Mouse (Mus musculus) erythroid progenitor cell, adult 5-6 weeks (primary cell): ENCODE data around the gene Dennd5b. TPM values are rescaled to one million over a fixed set of nuclear protein-coding genes. Genes with fewer than 3 reads are reported as not detected.
"Not testable (repeated sequence)": the region's sequence is repeated elsewhere in the genome, so short reads cannot be mapped to it uniquely, and the experiment has no call there.

Experiments
- ATAC-seq: replicated peaks from 2 replicates; pipeline ENCODE4 v1.8.0; 2016; ENCODE audit warnings: moderate number of reproducible peaks, mild to moderate bottlenecking, moderate TSS enrichment, inconsistent platforms; ENCODE audit not compliant: poor library complexity, low FRiP score, severe bottlenecking
- total RNA-seq, 2 experiments: library from RNA; stranded (forward) in 1 of 2; stranded (reverse) in 1 of 2; fragments of 150-400 nt in 1 of 2; fragments of 186-747, 209-891 nt in 1 of 2; gene quantifications; 2 replicates each; pipeline versions ENCODE4 v1.2.3 to v1.2.4; 2015 to 2017; ENCODE audit warnings: low replicate concordance in 2 of 2

Gene Dennd5b
- total RNA-seq, 2 experiments from 2014 or later: 0.91 to 2.5 TPM

DNA sequence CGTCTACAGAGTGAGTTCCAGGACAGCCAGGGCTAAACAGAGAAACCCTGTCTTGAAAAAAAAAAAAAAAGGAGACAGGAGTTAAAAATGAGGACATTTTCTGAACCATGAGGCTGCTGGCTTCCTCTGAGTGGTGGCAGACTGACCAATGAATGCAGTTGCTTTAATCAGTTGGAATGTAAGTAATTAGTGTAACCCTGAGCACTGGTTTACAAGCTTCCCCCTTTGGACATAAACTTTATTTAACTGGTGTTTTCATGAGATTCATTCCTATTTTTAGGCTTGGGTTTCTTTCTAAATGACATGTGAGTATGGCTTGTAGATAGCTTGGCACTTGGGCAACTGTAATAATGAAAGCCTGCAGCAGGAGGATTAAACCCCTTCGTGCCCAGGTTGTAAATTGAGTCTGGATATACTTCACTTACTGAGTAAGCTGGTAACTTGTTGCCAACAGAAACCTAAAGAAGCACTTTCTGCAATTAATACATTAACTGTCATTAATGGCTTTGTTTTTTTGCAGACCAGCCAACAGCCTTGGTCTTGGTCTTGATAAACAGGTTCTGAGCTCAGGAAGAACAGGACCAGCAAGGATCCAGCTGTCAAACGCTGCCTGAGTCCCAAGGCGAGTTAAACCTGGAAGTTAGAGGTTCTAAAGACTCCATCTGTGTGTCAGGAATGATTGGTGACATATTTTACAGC, 141.8 kb downstream of the Dennd5b start:
- no peak for ATAC-seq

DNA sequence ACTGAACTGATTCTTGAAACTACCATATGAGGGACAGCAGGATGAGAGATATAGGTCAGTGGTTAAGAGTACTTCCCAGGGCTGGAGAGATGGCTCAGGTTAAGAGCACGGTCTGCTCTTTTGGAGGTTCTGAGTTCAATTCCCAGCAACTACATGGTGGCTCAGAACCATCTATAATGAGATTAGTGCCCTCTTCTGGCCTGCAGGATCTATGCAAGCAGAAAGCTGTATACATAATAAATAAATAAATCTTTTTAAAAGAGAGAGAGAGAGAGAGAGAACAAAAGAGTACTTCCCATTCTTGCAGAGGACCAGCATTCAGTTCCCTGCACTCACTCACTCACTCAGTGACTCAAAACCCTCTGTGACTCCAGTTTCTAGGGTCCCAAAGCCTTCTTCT, 142.8 kb downstream of the Dennd5b start:
- ATAC-seq: no peak

DNA sequence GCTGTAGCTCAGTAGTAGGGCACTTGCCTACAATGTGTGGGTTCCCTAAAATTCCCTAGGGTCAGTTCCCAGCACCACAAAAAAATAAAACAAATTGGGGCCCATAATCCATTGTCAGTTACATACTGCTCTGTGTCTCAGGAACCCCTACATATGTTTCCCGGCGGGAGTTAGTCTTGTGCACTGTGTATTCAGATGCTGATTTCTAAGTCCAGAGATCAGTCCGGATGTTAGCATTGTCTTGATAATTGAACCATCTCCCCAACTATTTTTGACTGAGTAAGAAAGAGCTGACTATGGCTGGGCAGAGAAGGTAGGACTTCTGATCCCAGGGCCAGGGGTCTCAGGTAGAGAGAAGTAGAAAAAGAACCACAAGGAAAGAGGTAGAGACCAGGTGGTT, 144.4 kb downstream of the Dennd5b start:
- no peak for ATAC-seq

DNA sequence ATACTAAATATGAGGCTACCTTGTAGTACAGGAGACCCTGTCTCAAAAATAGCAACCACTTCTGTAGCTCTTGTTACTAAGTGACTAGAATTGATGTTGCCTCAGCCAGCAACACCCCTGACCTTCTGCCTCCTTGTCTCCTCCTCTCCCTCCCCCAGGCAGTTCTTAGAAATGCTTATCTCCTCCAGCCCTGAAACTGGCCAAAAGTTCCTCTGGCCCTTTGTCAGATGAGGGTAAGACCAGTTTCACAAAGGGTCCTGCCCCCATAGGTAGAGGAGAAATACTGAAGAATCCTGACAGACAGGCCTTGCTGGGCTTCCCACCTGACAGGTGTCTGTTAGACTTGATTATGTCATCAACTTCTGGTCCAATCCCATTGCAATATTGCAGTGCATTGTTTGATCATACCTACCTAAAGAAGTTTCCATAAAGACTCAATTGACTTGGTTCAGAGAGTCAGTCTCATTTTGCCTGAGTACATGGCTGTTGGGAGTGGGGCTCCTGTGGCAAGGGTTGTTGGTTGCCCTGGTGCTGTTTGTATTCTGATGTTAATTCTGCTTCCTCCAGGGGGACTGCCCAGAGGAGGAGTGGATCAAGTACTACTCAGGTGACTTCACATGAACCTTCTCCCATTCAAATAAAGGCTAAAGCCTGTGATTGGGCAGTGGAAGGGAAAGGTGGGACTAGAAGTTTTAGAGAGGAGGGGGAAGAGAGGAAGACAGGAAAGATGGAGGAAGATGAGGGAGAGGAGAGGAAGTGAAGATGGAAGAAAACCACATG, 145.6 kb downstream of the Dennd5b start:
- ATAC-seq: no peak

DNA sequence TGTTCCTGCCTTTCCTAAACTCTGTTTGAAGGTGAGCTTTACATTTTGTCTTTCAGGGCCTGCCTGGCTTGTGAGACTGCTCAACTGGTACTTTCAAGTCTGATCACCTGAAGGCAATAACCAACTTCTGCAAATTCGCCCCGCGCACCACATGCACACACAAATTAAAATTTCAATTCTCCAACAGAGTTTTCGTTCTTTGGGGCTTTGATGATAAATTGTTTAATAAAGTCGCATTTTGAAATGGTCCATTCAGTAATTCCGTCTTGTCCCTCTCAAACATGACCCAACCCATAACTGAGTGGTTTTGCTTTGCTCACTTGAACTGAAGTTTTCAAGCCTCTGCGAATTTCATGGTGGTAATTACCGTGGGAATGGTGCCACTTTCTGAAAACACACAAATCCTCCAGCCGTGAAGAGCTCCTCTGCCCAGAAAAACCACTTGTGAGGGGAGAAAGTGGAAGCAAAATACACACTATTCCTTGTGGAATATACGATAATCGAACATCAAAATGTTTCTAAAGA, 154.5 kb downstream of the Dennd5b start:
- ATAC-seq: no peak

DNA sequence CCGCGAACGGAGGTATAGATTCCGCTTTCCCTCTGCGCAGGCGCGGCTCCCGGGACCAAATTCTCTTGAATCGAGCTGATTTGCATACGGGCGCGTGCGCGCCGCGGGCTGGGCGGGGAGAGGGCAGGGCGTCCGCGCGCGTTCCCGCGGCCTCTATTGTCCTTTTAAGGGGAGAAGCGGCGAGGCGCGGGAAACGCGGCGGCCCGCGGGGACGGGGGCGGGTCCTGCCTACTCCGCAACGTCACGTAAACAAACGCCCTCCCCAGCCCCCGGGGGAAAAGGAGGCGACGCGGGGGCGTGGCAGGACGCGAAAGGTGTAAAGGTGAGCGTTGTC, 155.1 kb downstream of the Dennd5b start, which contains the start of gene Sinhcaf:
Gene Sinhcaf (minus strand): TSS at position 59 of the 334 bp plus-strand sequence.
- ATAC-seq: peak; percentile 80

DNA sequence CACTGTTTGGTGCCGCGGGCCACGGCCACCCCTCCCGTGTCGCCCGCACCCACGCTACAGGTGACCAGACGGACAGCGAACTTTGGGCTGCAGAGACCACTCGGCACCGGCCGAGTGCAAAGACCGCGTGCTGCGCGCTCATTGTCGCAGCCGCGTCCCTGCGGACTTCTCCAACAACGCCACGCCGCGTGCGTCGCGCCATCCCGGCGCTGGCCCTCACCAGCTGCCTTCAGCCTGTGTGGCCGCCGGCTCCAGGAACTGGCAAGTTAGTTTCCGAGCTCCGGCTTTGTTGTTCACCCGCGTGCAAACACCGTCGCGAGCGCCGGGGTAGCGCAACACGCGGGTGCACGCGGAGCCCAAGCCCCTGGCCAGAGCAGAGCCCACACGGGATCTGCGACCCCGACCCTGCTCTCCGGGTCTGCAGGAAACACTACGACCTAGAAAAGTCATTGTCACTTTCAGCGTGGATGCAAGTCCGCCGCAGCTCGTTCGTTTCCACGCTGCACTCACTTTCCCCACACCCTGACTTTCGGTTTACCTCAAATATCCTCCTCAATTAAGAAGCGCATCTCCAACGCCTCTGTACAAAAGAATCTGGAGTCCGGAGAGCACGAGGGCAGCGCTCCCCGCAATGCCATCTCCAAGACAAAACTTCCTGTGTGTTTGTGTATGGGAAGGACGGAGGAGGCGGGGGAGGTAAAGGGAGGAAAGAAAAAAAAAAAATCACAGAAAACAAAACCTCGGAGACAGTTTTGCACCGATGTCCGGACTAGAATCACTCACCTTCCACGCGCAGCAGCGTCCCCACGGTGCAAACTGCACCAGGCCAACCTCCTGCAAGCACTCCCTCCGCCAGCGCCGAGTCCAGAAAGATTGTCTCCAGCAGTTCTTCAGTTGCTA, 155.7 kb downstream of the Dennd5b start:
- peak; percentile 28 for ATAC-seq

DNA sequence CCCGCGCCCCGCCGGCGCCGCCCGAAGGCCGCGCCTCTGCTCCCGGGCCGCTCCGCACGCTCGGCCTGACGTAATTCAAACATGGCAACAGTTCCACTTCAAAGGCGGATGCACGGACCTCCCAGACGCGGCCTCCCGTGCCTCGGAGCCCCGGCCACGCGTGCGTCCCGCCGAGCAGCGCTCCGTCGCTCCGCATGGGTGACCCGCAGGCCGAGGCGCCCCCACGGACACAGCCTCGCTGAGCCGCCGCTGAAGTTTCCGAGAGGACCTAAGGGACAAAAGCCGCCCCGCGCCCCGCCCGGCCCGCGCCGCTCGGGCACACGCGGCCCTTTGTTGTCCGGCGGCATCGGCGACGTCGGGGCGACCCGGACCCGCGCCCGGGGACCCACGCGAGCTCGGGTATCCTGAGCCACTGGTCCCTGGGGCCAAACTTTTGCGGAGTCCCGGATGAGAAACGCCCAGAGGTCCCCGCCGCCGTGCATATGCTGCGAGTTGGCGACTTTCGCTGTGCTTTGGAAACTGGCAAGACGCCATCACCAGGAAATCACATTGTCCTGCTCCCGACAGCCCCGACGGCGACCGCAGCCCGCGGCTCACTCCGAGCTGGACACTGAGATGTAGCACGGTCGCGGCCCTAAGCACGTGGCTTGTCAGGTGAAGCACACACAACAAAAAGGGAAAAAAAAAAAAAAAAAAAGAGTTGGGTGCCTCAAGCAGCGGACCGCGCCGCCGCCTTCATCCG, 156.5 kb downstream of the Dennd5b start:
- peak; percentile 48 for ATAC-seq

DNA sequence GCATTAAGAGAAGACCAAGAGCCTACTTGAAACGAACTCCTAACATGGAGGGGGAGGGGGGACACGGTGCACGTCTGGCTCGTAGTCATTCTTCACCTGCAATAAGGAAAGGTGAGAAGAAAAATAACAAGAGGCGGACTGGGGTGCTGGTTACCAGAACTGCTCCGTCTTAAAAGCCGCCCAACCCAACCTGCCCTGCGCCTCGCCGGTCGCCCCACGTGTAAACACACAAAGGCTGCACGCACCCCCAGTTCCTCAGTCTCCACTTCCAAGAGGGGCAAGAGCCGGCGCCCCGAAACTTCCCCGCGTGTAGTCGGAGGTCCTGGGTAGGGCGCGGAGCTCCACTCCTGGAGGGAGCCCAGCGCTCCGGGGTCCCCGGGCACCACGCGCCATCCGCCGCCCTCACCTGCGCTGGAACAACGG, 157.1 kb downstream of the Dennd5b start:
- ATAC-seq: no peak

DNA sequence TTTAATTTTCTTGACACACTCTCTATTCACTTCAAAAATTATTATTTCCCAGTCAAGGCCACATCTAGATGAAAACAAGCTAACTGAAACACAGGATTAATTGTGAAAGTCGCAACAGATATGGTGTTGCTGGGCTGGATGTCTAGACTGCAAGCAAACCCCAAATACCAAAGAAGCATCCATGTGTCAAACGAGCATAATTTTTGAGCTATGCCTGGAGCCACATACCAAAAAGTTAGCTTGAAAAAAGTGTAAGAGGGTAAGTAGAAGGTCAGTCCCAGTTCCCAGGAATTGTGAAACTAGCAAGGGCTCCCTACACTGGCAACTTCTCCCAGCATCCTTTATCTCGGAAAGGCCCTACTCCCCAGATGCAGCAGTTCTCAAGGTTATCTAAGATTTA, 157.8 kb downstream of the Dennd5b start:
- ATAC-seq: no peak

DNA sequence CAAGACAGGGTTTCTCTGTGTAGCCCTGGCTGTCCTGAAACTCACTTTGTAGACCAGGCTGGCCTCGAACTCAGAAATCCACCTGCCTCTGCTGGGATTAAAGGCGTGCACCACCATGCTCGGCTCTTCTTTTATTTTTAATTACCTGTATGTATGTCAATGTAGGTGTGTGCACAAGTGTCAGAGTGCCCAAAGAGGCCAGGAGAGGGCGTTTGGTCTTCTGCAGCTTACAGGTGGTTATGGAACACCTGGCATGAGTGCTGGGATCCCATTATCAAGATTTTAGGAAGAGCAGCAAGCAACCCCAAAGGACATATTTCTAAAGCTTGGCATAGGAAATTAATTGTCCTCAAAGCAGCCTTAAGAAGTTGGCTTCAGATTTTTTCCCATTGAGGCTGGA, 159.1 kb downstream of the Dennd5b start:
- ATAC-seq: no peak

DNA sequence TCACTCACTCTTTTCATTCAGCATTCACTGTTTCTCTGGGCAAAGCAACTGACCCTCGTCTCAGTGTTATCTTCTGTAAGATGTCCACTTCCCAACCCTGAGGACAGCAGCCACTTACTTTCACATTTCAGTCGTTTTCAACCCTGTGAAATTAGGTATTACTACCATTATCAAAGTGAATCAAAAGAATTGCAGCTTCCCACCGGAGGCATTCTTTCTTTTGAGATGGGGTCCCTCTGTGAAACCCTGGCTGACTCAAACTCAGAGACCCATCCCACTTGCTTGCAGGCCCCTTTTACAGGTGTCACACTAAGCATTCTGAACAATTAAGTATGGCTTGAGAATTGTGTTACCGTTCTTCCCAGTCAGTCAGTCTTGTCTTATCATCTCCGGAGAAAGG, 159.6 kb downstream of the Dennd5b start:
- no peak for ATAC-seq

DNA sequence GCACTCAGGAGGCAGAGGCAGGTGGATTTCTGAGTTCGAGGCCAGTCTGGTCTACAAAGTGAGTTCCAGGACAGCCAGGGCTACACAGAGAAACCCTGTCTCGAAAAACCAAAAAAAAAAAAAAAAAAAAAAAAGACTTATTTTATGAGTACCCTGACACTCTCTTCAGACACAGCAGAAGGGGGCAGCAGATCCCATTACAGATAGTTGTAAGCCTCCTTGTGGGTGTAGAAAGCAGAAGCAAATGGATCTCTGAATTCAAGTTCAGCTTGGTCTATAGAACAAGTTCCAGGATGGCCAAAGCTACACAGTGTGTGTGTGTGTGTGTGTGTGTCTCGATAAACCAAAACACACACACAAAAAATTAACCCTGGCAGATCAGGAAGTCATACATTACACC, 161.1 kb downstream of the Dennd5b start:
- not testable (repeated sequence) for ATAC-seq

Other genes starting within 250 kb of the Dennd5b start
- gene Caprin2, start 205.4 kb downstream of the Dennd5b start, total RNA-seq (2015; ENCODE audit: low replicate concordance): 13.0 and 23.9 TPM in 2 replicates
- 8.5 and 16.4 TPM in 2 replicates for gene Caprin2, start 205.4 kb downstream of the Dennd5b start, total RNA-seq (2017; ENCODE audit: low replicate concordance)
- 1.1 and 9.2 TPM in 2 replicates for gene Sinhcaf, start 155.2 kb downstream of the Dennd5b start, total RNA-seq (2015; ENCODE audit: low replicate concordance)
- gene Sinhcaf, start 155.2 kb downstream of the Dennd5b start, total RNA-seq (2017; ENCODE audit: low replicate concordance): 4.5 and 14.1 TPM in 2 replicates
- not detected in 2 replicates for gene Gm10203, start 28.5 kb upstream of the Dennd5b start, total RNA-seq (2015; ENCODE audit: low replicate concordance)
- gene Gm10203, start 28.5 kb upstream of the Dennd5b start, total RNA-seq (2017; ENCODE audit: low replicate concordance): not detected in 2 replicates
- 4.6 and 9.4 TPM in 2 replicates for gene Etfbkmt, start 38.2 kb upstream of the Dennd5b start, total RNA-seq (2015; ENCODE audit: low replicate concordance)
- 4.5 and 6.0 TPM in 2 replicates for gene Etfbkmt, start 38.2 kb upstream of the Dennd5b start, total RNA-seq (2017; ENCODE audit: low replicate concordance)
- 3.4 and 3.6 TPM in 2 replicates for gene Amn1, start 87.0 kb upstream of the Dennd5b start, total RNA-seq (2015; ENCODE audit: low replicate concordance)
- gene Amn1, start 87.0 kb upstream of the Dennd5b start, total RNA-seq (2017; ENCODE audit: low replicate concordance): 1.4 and 5.4 TPM in 2 replicates
- gene Resf1, start 207.7 kb upstream of the Dennd5b start, total RNA-seq (2015; ENCODE audit: low replicate concordance): 113 and 155 TPM in 2 replicates
- 109 and 117 TPM in 2 replicates for gene Resf1, start 207.7 kb upstream of the Dennd5b start, total RNA-seq (2017; ENCODE audit: low replicate concordance)